Mouse (Mus musculus): Measurements from ENCODE around the gene Kcna1.

GRCm38 (mm10) chr6:126597741-126598140, 48.4 kb downstream of the Kcna1 start:
- TF ChIP-seq CTCF (IDR thresholded peaks at IDR 0.05; ENCODE audit: low read depth) (no peak), EP300 (IDR thresholded peaks at IDR 0.05; ENCODE audit: low read depth) (no peak)

Measured in liver, postnatal 0 days (tissue).